Mouse (Mus musculus) megakaryocyte, embryonic 14.5 days (primary cell): ENCODE results near the gene Adm.

Experiments
- FLI1 ChIP-seq: IDR thresholded peaks from 2 replicates; pipeline ENCODE4 v1.6.1; 2012; ENCODE audit warnings: low read length, inconsistent platforms, mixed read lengths
- GATA1 ChIP-seq: IDR thresholded peaks from 3 replicates; pipeline ENCODE4 v1.6.1; 2012; ENCODE audit warnings: mixed read lengths, low read length, inconsistent platforms, borderline replicate concordance

DNA sequence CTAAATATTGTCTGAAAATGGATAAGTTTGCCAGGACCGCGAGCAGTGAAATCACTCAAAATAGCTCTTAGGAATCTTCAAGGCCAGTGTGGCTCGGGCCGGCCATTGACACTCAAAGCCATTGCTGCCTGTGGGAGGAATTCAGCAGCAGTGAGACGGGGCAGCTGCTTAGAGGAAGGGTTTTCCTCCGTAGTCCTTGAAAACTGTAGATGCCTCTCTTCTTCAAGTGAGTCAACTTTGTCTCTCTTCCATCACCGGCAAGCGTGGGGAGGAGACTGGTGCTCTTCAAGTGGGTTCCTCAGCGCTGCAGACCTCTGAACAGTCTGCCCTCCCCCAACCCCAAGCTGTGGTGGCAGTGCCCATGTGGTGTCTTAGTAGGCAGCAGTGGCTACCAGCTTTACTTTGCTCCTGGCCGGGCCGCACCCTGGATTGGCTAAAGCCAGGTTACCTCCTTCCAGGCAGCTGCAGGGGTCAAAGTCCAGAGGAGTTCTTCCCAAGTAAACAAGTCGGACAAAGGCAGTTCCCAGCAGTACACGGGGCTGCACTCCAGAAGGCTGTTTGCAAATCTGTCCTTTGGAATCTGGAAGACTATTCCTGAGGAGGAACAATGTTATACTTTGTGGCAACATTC lies 21.1 kb downstream of the Adm start:
- TF ChIP-seq FLI1 (no peak), GATA1 (no peak)
